Mouse (Mus musculus): ENCODE results near the gene Sf3a3. TPM values are rescaled to one million over a fixed set of nuclear protein-coding genes. Genes with fewer than 3 reads are reported as not detected.

The Sf3a3 gene
- polyA plus RNA-seq (2015; fragmentation: Nextera tagmentation; extraction: Ambion mirVana) = 122 and 134 TPM in 2 replicates

DNA sequence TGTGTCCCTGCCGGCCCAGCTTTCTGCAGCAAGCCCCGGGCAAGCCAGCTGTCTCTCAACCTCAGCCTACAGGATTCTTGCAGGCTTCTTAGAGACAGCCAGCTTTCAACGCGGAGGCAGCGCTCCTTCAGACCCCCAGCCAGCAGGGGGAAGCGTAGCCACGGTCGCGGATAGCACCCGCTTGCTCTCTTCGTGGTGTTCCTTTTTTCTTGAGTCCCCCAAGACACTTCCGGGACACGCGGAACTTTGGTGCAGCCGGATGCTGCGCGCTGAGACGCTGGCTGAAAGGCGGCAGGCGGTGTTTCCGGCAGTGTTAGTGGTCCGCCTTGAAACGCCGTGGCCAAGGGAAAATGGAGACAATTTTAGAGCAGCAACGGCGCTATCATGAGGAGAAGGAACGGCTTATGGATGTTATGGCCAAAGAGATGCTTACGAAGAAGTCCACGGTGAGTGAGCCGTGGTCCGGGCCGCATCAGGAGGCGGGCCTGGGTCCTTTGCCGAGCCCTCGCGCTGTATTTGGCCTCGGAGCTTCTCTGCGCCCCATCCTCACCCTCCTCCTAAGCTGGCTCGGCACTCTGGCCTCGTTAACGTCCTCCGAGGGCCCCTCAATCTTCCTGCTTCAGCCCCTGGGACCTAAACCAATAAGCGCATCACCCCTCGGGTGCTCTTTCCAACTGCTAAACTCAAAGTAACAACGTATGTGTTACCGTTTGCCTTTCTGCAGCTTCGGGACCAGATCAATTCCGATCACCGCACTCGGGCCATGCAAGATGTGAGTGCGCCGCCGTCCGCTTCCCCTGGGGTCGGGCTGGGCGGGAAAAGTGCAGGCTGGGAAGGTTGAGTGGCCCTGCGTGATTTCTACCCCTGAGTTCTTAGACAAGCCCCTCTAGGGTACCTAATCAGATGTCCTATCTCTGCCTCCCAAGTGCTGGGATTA lies at the start of gene Sf3a3:
Gene Sf3a3 (plus strand): TSS at position 232 of the 937 bp plus-strand sequence.
- peaks cover 9% of the 10 kb centered on the region for H3K4me1 ChIP-seq (replicated peaks; ENCODE audit: control insufficient read depth, insufficient read depth, low read length)
- H3K4me2 ChIP-seq (ENCODE audit: low read depth, low read length) = peak within 1 kb of the TSS; percentile 75
- H3K4me3 ChIP-seq (ENCODE audit: low read length) = peak within 1 kb of the TSS; percentile 80
- H3K9ac ChIP-seq (ENCODE audit: low read length) = peak within 1 kb of the TSS; percentile 89
- no peak within 1 kb of the TSS; the same call in 1 of the 2 replicates for H3K27ac ChIP-seq (ENCODE audit: low read length)
- ATAC-seq (ENCODE audit: low read depth) = peak; percentile 94
- peaks cover 15% of the 10 kb centered on the region for H3K36me3 ChIP-seq (ENCODE audit: control insufficient read depth, insufficient read depth, low read length)
- no peaks in the 10 kb centered on the region for H3K9me3 ChIP-seq (ENCODE audit: control insufficient read depth, low read length)
- WGBS = under 1% methylated on average over 57 of the region's 57 CpGs
- no peaks in the 10 kb centered on the region for H3K27me3 ChIP-seq (ENCODE audit: control insufficient read depth, insufficient read depth, low read depth, low read length)

- no peak for ATAC-seq (ENCODE audit: low read depth)
- WGBS = 44% methylated on average over 14 of the region's 14 CpGs
- peaks cover 38% of the 10 kb centered on the region for H3K27me3 ChIP-seq (ENCODE audit: control insufficient read depth, insufficient read depth, low read depth, low read length)
Measured at GRCm38 (mm10) chr4:124667476-124668033, 47.0 kb upstream of the Sf3a3 start.

DNA sequence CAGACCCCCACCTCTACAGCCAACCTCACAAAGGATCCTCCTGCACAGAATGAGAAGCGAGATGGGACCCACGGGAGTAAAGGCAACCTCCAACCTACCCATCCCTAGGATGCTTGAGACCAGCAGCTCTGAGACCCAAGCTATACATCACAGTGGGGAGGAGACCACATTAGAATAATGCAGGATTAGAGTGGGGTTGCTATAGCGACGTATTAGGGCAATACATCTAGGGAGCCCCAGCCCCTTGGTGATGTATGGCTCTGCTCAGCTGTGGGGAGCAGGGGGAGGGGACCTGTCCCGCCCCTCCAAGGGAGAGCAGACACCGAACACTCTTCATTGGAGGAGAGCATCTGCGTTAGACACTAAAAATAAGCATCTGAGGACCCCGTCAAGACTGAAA lies 46.5 kb upstream of the Sf3a3 start:
- Histone ChIP-seq H3K4me3 (ENCODE audit: low read length) (no peak overlapping the region), H3K27me3 (ENCODE audit: control insufficient read depth, insufficient read depth, low read depth, low read length) (peaks cover 38% of the 10 kb centered on the region), H3K4me1 (replicated peaks; ENCODE audit: control insufficient read depth, insufficient read depth, low read length) (peaks cover 3% of the 10 kb centered on the region; the same call in 1 of the 2 replicates), H3K4me2 (ENCODE audit: low read depth, low read length) (no peak overlapping the region), H3K36me3 (ENCODE audit: control insufficient read depth, insufficient read depth, low read length) (no peaks in the 10 kb centered on the region), H3K9me3 (ENCODE audit: control insufficient read depth, low read length) (no peaks in the 10 kb centered on the region), H3K27ac (ENCODE audit: low read length) (no peak overlapping the region), H3K9ac (ENCODE audit: low read length) (no peak overlapping the region)
- no peak for ATAC-seq (ENCODE audit: low read depth)
- WGBS = 25% methylated on average over 8 of the region's 8 CpGs

More at GRCm38 (mm10) chr4:124667476-124668033, 47.0 kb upstream of the Sf3a3 start:
- H3K9me3 ChIP-seq (ENCODE audit: control insufficient read depth, low read length) = no peaks in the 10 kb centered on the region
- no peaks in the 10 kb centered on the region for H3K36me3 ChIP-seq (ENCODE audit: control insufficient read depth, insufficient read depth, low read length)
- H3K4me3 ChIP-seq (ENCODE audit: low read length) = no peak overlapping the region
- H3K9ac ChIP-seq (ENCODE audit: low read length) = no peak overlapping the region
- no peak overlapping the region for H3K4me2 ChIP-seq (ENCODE audit: low read depth, low read length)
- no peak overlapping the region for H3K27ac ChIP-seq (ENCODE audit: low read length)
- peaks cover 3% of the 10 kb centered on the region; the same call in 1 of the 2 replicates for H3K4me1 ChIP-seq (replicated peaks; ENCODE audit: control insufficient read depth, insufficient read depth, low read length)

- H3K27me3 ChIP-seq (ENCODE audit: control insufficient read depth, insufficient read depth, low read depth, low read length) = peaks cover 24% of the 10 kb centered on the region
Measured at GRCm38 (mm10) chr4:124670232-124670631, 44.3 kb upstream of the Sf3a3 start.

DNA sequence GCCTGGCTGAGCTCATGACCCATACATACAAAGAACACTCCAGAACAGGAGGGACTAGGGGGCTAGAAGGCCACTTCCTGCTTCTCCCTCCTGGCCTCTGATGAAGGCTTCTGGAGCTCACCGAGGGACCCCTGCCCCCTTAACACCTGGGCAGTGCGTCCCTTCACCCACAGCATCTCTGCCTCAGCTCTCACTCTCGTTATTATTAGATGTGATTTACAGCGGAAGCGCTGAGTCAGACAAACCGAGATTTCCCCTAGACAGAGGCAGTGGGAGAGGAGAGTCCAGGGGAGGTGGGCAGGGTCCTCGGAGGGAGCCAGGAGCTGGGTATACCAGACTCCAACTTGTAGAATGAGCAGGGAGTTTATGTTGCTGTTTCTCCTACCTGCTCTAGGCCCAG lies 43.0 kb upstream of the Sf3a3 start:
- whole genome bisulfite sequencing = 18% methylated on average over 7 of the region's 7 CpGs

More at GRCm38 (mm10) chr4:124670232-124670631, 44.3 kb upstream of the Sf3a3 start:
- no peak overlapping the region for H3K4me2 ChIP-seq (ENCODE audit: low read depth, low read length)
- no peak overlapping the region for H3K9ac ChIP-seq (ENCODE audit: low read length)
- no peaks in the 10 kb centered on the region for H3K36me3 ChIP-seq (ENCODE audit: control insufficient read depth, insufficient read depth, low read length)
- no peaks in the 10 kb centered on the region for H3K9me3 ChIP-seq (ENCODE audit: control insufficient read depth, low read length)
- H3K4me3 ChIP-seq (ENCODE audit: low read length) = no peak overlapping the region
- 61% methylated on average over 8 of the region's 8 CpGs for WGBS
- H3K27ac ChIP-seq (ENCODE audit: low read length) = no peak overlapping the region
- ATAC-seq (ENCODE audit: low read depth) = no peak
- peaks cover 3% of the 10 kb centered on the region; the same call in 1 of the 2 replicates for H3K4me1 ChIP-seq (replicated peaks; ENCODE audit: control insufficient read depth, insufficient read depth, low read length)

DNA sequence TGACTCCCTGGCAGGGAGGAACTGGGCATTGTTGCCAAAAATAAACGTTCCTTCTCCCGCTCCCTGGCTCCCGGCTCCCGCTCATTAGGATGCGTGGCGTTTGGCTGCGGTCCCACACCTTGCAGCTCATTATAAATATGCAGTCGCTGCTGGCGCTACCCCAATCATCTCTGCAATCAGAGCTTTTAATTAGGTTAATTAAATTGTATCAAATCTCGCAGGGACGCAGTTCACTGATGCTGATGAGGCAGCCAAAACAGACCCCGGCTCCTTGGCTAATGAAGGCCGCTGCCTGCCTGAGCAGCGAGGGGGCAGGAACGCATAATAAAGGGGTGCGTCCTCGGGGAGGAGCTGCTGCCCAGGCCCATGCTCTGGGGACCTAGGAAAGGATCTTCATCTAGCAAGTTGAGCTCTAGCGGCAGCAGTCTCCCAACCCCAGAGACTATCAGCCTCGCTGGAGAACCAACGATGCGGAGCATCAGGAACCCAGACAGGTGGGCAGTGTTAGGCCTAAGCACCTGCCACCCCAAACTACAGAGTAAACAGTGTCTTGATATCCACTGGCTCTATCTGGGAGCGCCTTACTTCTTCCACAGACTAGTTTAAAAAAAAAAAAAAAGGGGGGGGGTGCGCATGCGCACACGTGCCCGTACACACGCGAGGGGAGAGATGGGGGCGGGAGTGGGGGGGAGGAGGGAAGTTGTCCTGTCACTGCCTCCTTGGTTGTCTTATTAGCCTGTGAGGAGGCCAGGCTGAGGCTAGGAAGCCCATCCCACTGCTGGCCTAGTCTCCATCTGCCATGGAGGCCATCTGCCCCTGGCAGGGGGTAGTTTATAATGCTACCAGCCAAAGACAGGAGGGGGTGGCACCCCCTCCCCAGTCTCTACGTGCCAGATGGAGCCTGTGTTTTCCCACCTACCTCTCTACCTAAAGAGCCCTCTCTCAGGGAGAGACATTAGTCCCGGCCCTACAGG lies 41.9 kb upstream of the Sf3a3 start:
- Histone ChIP-seq H3K27me3 (ENCODE audit: control insufficient read depth, insufficient read depth, low read depth, low read length) (peaks cover 23% of the 10 kb centered on the region), H3K9ac (ENCODE audit: low read length) (no peak overlapping the region), H3K4me3 (ENCODE audit: low read length) (no peak overlapping the region), H3K4me1 (replicated peaks; ENCODE audit: control insufficient read depth, insufficient read depth, low read length) (peaks cover 3% of the 10 kb centered on the region; the same call in 1 of the 2 replicates), H3K36me3 (ENCODE audit: control insufficient read depth, insufficient read depth, low read length) (peaks cover 4% of the 10 kb centered on the region), H3K4me2 (ENCODE audit: low read depth, low read length) (peak overlapping the region; percentile 4), H3K9me3 (ENCODE audit: control insufficient read depth, low read length) (no peaks in the 10 kb centered on the region), H3K27ac (ENCODE audit: low read length) (no peak overlapping the region)
- WGBS = 3% methylated on average over 29 of the region's 31 CpGs
- ATAC-seq (ENCODE audit: low read depth) = no peak

More for the DNA sequence above, 43.0 kb upstream of the Sf3a3 start:
- Histone ChIP-seq H3K27me3 (ENCODE audit: control insufficient read depth, insufficient read depth, low read depth, low read length) (peaks cover 24% of the 10 kb centered on the region), H3K4me2 (ENCODE audit: low read depth, low read length) (no peak overlapping the region), H3K4me3 (ENCODE audit: low read length) (no peak overlapping the region), H3K4me1 (replicated peaks; ENCODE audit: control insufficient read depth, insufficient read depth, low read length) (peaks cover 3% of the 10 kb centered on the region; the same call in 1 of the 2 replicates), H3K9ac (ENCODE audit: low read length) (no peak overlapping the region), H3K36me3 (ENCODE audit: control insufficient read depth, insufficient read depth, low read length) (no peaks in the 10 kb centered on the region), H3K9me3 (ENCODE audit: control insufficient read depth, low read length) (no peaks in the 10 kb centered on the region), H3K27ac (ENCODE audit: low read length) (no peak overlapping the region)
- no peak for ATAC-seq (ENCODE audit: low read depth)

DNA sequence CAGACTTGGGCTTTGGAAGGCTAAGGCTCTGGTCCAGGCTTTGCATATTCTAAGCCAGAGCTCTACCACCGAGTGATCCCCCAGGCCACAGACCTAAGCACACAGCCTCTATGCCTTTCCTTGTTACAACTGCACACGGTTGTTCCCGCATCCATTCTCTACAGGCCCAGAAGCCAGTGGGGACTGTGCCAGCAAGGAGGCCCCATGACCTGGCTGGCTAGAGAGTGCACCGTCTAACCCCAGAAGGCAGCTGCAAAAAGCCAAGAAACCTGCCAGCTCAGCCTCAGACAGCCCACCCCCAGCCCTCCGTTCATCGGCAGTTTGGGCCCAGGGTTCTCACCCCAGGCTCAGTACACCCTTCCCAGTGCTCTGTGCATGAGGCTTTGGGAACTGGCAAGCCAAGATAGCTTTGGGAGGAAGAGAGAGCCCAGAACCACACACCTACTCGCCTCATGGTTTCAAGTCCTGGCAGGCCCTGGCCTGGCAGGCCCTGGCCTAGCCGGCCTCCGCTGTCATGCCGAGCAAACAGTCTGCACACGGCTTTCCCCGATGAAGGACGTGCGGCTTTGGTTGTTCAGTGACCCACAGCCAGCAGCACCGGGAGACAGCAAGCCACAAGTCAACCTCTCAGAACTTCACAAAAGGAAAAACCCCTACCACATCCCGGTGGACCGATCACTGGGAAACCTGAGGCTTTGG lies 40.1 kb upstream of the Sf3a3 start:
- Histone ChIP-seq H3K9ac (ENCODE audit: low read length) (no peak overlapping the region), H3K9me3 (ENCODE audit: control insufficient read depth, low read length) (no peaks in the 10 kb centered on the region), H3K4me2 (ENCODE audit: low read depth, low read length) (no peak overlapping the region), H3K36me3 (ENCODE audit: control insufficient read depth, insufficient read depth, low read length) (peaks cover 10% of the 10 kb centered on the region), H3K27ac (ENCODE audit: low read length) (no peak overlapping the region), H3K4me3 (ENCODE audit: low read length) (no peak overlapping the region), H3K4me1 (replicated peaks; ENCODE audit: control insufficient read depth, insufficient read depth, low read length) (peaks cover 3% of the 10 kb centered on the region; the same call in 1 of the 2 replicates), H3K27me3 (ENCODE audit: control insufficient read depth, insufficient read depth, low read depth, low read length) (peaks cover 15% of the 10 kb centered on the region)
- WGBS = 65% methylated on average over 17 of the region's 17 CpGs
- ATAC-seq (ENCODE audit: low read depth) = no peak

DNA sequence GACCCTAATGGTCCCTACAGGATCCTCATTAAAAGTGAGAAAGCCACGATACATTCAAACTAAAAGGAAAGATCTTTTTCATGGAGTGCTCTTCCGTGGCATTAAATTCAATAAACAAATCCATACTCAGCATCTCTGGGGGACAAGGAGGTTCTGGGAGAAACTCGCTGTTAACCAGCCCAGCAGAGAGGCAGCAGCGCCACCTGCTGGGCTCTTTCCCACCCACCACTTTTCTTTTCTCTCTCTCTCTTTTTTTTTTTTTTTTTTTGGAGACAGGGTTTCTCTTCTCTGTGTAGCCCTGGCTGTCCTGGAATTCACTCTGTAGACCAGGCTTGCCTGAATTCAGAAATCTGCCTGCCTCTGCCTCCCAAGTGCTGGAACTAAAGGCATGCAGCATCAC lies 39.5 kb upstream of the Sf3a3 start:
- Histone ChIP-seq H3K4me1 (replicated peaks; ENCODE audit: control insufficient read depth, insufficient read depth, low read length) (peaks cover 3% of the 10 kb centered on the region; the same call in 1 of the 2 replicates), H3K9me3 (ENCODE audit: control insufficient read depth, low read length) (no peaks in the 10 kb centered on the region), H3K4me3 (ENCODE audit: low read length) (no peak overlapping the region), H3K9ac (ENCODE audit: low read length) (no peak overlapping the region), H3K27me3 (ENCODE audit: control insufficient read depth, insufficient read depth, low read depth, low read length) (peaks cover 15% of the 10 kb centered on the region), H3K36me3 (ENCODE audit: control insufficient read depth, insufficient read depth, low read length) (peaks cover 15% of the 10 kb centered on the region), H3K4me2 (ENCODE audit: low read depth, low read length) (no peak overlapping the region), H3K27ac (ENCODE audit: low read length) (no peak overlapping the region)
- 0 out of 2 replicates have a peak, but pooled peaks have one; percentile 21 for ATAC-seq (ENCODE audit: low read depth)
- WGBS = 7% methylated on average over 4 of the region's 4 CpGs

Data from lung, embryonic 16.5 days (tissue).